Mouse (Mus musculus) liver, embryonic 14.5 days (tissue): ENCODE results near the gene Hbb-bs. TPM values are rescaled to one million over a fixed set of nuclear protein-coding genes. Genes with fewer than 3 reads are reported as not detected.
"Not testable (repeated sequence)": the region's sequence is repeated elsewhere in the genome, so short reads cannot be mapped to it uniquely, and the experiment has no call there.

Experiments used
- ATAC-seq: fragments of 200-750 bp; cut with Nextera tagmentation; 2 replicates; pipeline ENCODE4 v1.8.0; 2017; ENCODE audit warnings: moderate number of reproducible peaks, mild to moderate bottlenecking, moderate library complexity; ENCODE audit not compliant: insufficient read depth
- DNase-seq, 3 experiments: peaks; one replicate each; pipeline ENCODE4 v3.0.0-alpha.2; 2012 to 2013; ENCODE audit warnings: low read depth in 3 of 3, low spot score in 3 of 3
- H3K27ac ChIP-seq: fragments of 300-500 bp; sonication (generic); 2 replicates; pipeline ENCODE4 v1.5.1; 2014; ENCODE audit warnings: moderate library complexity, mild to moderate bottlenecking, control low read depth, inconsistent platforms
- H3K27me3 ChIP-seq: fragments of 300-500 bp; sonication (generic); 2 replicates; pipeline ENCODE4 v1.6.1; 2014; ENCODE audit warnings: mild to moderate bottlenecking, low read length, moderate library complexity; ENCODE audit not compliant: control insufficient read depth, insufficient read depth
- H3K36me3 ChIP-seq: fragments of 300-500 bp; sonication (generic); replicated peaks from 2 replicates; pipeline ENCODE4 v1.6.1; 2014; ENCODE audit warnings: low read depth; ENCODE audit not compliant: control insufficient read depth, insufficient read depth
- H3K4me1 ChIP-seq, 2 experiments: fragments of 200-500 bp in 1 of 2; fragments of 300-500 bp in 1 of 2; sonication (generic) in 1 of 2; replicated peaks; 2 replicates each; pipeline ENCODE4 v1.6.1; 2012 to 2014; ENCODE audit warnings: antibody characterized with exemption in 1 of 2, inconsistent platforms in 1 of 2, low read length in 1 of 2; ENCODE audit not compliant: control insufficient read depth in 2 of 2, insufficient read depth in 2 of 2
- H3K4me2 ChIP-seq: fragments of 300-500 bp; sonication (generic); 2 replicates; pipeline ENCODE4 v1.6.1; 2014; ENCODE audit warnings: low read depth, mild to moderate bottlenecking, control low read depth, moderate library complexity
- H3K4me3 ChIP-seq, 2 experiments: fragments of 200-500 bp in 1 of 2; fragments of 300-500 bp in 1 of 2; sonication (generic) in 1 of 2; 2 replicates each; pipeline ENCODE4 v1.5.1; 2012 to 2014; ENCODE audit warnings: low read depth in 2 of 2, low read length in 2 of 2, mild to moderate bottlenecking in 2 of 2, control low read depth in 1 of 2, inconsistent platforms in 1 of 2, moderate library complexity in 1 of 2; ENCODE audit not compliant: insufficient read depth in 1 of 2
- H3K9ac ChIP-seq: fragments of 300-500 bp; sonication (generic); replicated peaks from 2 replicates; pipeline ENCODE4 v1.6.1; 2014; ENCODE audit warnings: mild to moderate bottlenecking, control low read depth, moderate library complexity
- H3K9me3 ChIP-seq: fragments of 300-500 bp; sonication (generic); 2 replicates; pipeline ENCODE4 v1.6.1; 2016; ENCODE audit warnings: low read length, mixed read lengths; ENCODE audit not compliant: control insufficient read depth
- CTCF ChIP-seq: IDR thresholded peaks from 2 replicates; pipeline ENCODE4 v1.5.1; 2016; ENCODE audit warnings: antibody characterized with exemption, low read depth, control low read depth
- EP300 ChIP-seq: IDR thresholded peaks from 2 replicates; pipeline ENCODE4 v1.6.1; 2016; ENCODE audit warnings: antibody characterized with exemption, low read depth
- WGBS: fragments of 180-500 bp; shearing (Covaris S2); extraction: QIAGEN DNeasy Blood & Tissue Kit; methylation state at CpG from one replicate; pipeline ENCODE4 v1.1.7; 2014; ENCODE audit not compliant: insufficient replicate concordance; 5-methylcytosine and 5-hydroxymethylcytosine counted together
- polyA plus RNA-seq, 2 experiments: library from polyadenylated mRNA; depleted of rRNA in 1 of 2; stranded (reverse) in 1 of 2; unstranded in 1 of 2; fragments of >200 nt; fragmentation: Nextera tagmentation in 1 of 2; extraction: Ambion mirVana in 1 of 2; gene quantifications; 2 replicates each; pipeline versions ENCODE4 v1.2.1 to v1.2.3; 2012 to 2014

The Hbb-bs gene
- polyA plus RNA-seq, 2 experiments = 131,477 to 209,901 TPM

GRCm38 (mm10) chr7:103853090-103853489, 25.2 kb upstream of the Hbb-bs start, which contains the start of gene Hbb-y:
Gene Hbb-y, minus strand, starts transcription at chr7:103853216.
- no peaks in the 10 kb centered on the region for H3K36me3 ChIP-seq
- H3K4me3 ChIP-seq = no peak within 1 kb of the TSS; a peak in 1 of 4 replicates
- peak within 1 kb of the TSS; percentile 70 for H3K27ac ChIP-seq
- DNase-seq = no peak
- 37% methylated on average over 2 of the region's 2 CpGs for WGBS
- no peak for ATAC-seq
- peak within 1 kb of the TSS; percentile 13; the same call in 1 of the 2 replicates for H3K9ac ChIP-seq
- no peak within 1 kb of the TSS for H3K4me2 ChIP-seq
- H3K4me1 ChIP-seq = peaks cover 30 to 34% of the 10 kb centered on the region in 2 experiments
- H3K9me3 ChIP-seq = no peaks in the 10 kb centered on the region
- TF ChIP-seq CTCF (no peak), EP300 (no peak)
- no peaks in the 10 kb centered on the region for H3K27me3 ChIP-seq

- H3K4me1 ChIP-seq = peaks cover 33% of the 10 kb centered on the region in 2 experiments
- no peaks in the 10 kb centered on the region for H3K27me3 ChIP-seq
- no peaks in the 10 kb centered on the region for H3K9me3 ChIP-seq
- H3K4me3 ChIP-seq = no peak overlapping the region
- H3K36me3 ChIP-seq = no peaks in the 10 kb centered on the region
- H3K9ac ChIP-seq = peak overlapping the region; percentile 48
- TF ChIP-seq EP300 (0 out of 2 replicates have a peak, but pooled peaks have one; percentile 15), CTCF (no peak)
- H3K27ac ChIP-seq = peak overlapping the region; percentile 59
- 23% methylated on average over 2 of the region's 2 CpGs for WGBS
- ATAC-seq (peak; percentile 64), DNase-seq (no peak)
- peak overlapping the region; percentile 8 for H3K4me2 ChIP-seq
These were observed 16.8 kb upstream of the Hbb-bs start for GRCm38 (mm10) chr7:103844525-103845325.

- no peak for DNase-seq
- ATAC-seq = peak; percentile 29; the same call in 1 of the 2 replicates
- Histone ChIP-seq H3K27me3 (no peaks in the 10 kb centered on the region), H3K9ac (peak within 1 kb of the TSS; percentile 27; the same call in 1 of the 2 replicates), H3K4me1 (peaks cover 25 to 28% of the 10 kb centered on the region in 2 experiments), H3K4me2 (no peak within 1 kb of the TSS), H3K27ac (peak within 1 kb of the TSS; percentile 49), H3K36me3 (no peaks in the 10 kb centered on the region), H3K9me3 (no peaks in the 10 kb centered on the region), H3K4me3 (no peak within 1 kb of the TSS)
- no peak for TF ChIP-seq EP300
- TF ChIP-seq CTCF = no peak
- WGBS = 71% methylated on average over 2 of the region's 2 CpGs
These were observed 15.1 kb upstream of the Hbb-bs start, which contains the start of gene Hbb-bh1 for GRCm38 (mm10) chr7:103843034-103843433. Gene Hbb-bh1, minus strand, starts transcription at chr7:103843164.

GRCm38 (mm10) chr7:103840268-103840667, 12.4 kb upstream of the Hbb-bs start, which contains the start of gene Hbb-bh2:
Gene Hbb-bh2, minus strand, starts transcription at chr7:103840520.
- peaks cover 22 to 29% of the 10 kb centered on the region in 2 experiments for H3K4me1 ChIP-seq
- H3K9me3 ChIP-seq = no peaks in the 10 kb centered on the region
- no peaks in the 10 kb centered on the region for H3K27me3 ChIP-seq
- DNase-seq = no peak
- peak within 1 kb of the TSS; percentile 3 for H3K9ac ChIP-seq
- 61% methylated on average over 3 of the region's 3 CpGs for WGBS
- H3K27ac ChIP-seq = peak within 1 kb of the TSS; percentile 54
- peak; percentile 18; the same call in 1 of the 2 replicates for ATAC-seq
- no peak for TF ChIP-seq CTCF
- TF ChIP-seq EP300 = no peak
- H3K4me3 ChIP-seq = no peak within 1 kb of the TSS
- no peak within 1 kb of the TSS for H3K4me2 ChIP-seq
- no peaks in the 10 kb centered on the region for H3K36me3 ChIP-seq

GRCm38 (mm10) chr7:103827139-103827538, 757 bp downstream of the Hbb-bs start:
- H3K9ac ChIP-seq, H3K27me3 ChIP-seq, H3K27ac ChIP-seq, H3K36me3 ChIP-seq, H3K9me3 ChIP-seq, ATAC-seq, H3K4me3 ChIP-seq, H3K4me2 ChIP-seq, DNase-seq: not testable (repeated sequence)
- peaks cover 28 to 30% of the 10 kb centered on the region in 2 experiments for H3K4me1 ChIP-seq
- no CpG with 5 or more reads among the region's 2 CpGs for WGBS
